Mouse (Mus musculus): ENCODE results near the gene Atp1a3.

- TF ChIP-seq CTCF (IDR thresholded peaks at IDR 0.05; ENCODE audit: low read depth, low read length) (no peak), POLR2A (IDR thresholded peaks at IDR 0.05; ENCODE audit: insufficient read depth, low read length) (no peak)
These were observed 25.3 kb downstream of the Atp1a3 start for GRCm38 (mm10) chr7:24980439-24980838.
